Mouse (Mus musculus) urinary bladder, postnatal 14 days (tissue): ENCODE data around the gene Rbm14.

Experiments
- DNase-seq: peaks from one replicate; pipeline ENCODE4 v3.0.0; 2021; ENCODE audit warnings: low spot score

Gene Rbm14

DNA sequence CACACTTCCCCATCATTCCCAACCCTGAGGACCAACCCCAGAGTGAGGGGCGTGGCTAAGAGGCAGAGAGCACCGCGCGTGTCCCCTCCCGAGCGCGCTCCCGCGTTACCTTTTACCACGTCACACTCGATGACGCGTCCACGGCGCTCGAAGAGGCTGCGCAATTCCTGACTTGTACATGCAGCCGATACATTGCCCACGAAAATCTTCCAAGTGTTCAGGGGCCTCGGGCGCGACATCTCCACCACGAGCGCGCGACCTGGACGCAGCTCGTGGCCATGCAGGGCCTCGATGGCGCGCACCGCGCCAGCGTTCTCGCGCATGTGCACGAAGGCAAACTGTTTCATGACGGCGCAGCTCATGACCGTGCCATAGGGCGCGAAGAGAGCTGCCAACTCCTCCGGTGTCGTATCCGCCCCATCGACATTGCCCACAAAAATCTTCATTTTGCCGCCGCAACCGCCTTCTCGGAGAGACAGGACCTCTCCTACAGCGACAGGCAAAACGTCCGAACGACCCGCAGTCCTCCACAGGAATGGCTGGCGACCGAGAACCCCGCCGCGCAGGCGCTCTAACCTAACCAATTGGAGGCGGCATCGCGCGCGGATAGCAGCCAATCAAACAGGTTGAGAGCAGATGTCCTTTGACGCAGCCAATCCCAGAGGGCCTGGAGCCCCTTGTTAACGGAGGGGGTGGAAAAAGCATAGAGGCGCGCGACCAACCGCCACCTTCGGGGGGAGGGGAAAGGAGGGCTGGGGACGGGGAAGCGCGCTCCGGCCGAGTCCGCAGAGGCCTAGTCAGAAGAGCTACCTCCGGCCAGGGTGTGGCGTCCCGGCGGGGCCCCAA, at the start of gene Rbm14, which contains the start of gene Gm21992:
Gene Rbm14, minus strand, starts transcription at position 572 of the 846 bp plus-strand sequence.
Gene Gm21992, minus strand, starts transcription at position 550 of the 846 bp plus-strand sequence.
- peak; percentile 98 for DNase-seq

DNA sequence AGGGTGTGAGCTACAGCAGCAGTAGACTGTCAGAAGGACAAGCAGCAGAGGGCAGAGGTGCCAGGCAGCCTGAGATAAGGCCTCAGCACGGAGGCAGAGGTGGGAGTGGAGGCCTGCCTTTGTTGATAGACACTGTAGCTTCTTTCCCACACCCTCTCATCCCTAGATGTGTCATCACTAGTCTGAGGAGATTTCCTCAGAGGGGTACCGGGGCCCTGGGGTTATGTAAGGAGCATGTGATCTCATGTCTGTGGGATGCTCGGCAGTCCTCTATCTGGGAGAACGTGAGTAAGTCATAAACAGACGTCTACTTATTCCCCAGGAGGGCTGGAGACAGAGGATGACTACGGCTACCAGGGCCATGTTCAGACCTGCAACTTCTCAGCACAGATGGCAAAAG, 47.6 kb upstream of the Rbm14 start:
- DNase-seq: no peak

DNA sequence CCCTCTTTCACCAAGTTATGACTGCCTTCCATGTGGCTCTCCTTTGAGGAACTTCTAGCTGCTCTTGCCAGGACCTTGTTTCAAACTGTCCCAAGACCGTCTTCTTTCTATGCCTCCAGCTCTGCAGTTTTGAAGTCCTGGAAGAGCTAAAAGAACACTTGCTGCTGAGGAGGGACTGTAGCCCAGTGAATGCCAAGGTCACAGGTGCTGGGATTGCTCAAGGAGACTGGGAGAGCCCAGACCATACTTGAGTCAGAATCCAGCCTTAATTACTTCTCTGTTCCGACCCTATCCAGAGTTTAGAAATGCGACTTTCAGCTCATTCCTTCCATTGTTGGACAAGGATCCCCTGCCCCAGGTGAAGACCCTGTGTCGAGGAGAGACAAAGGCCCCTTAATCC, 44.5 kb upstream of the Rbm14 start:
- no peak for DNase-seq

DNA sequence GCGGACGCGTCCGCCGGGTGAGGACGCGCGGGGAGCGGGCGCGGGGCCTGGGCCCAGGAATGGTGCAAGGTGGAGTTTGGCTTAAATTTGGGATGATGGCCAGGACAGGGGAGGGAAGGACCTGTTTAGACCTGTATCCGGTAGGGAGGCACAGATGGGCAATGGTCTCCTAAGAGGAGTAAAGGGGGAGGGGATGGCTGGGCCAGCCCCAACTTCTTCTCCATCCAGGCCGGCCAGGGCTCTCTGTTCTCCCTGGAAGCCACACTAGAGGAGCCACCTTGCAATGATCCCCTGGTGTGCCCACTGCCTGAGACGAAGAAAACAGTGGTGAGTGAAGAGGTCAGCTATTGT, 44.0 kb upstream of the Rbm14 start:
- no peak for DNase-seq

DNA sequence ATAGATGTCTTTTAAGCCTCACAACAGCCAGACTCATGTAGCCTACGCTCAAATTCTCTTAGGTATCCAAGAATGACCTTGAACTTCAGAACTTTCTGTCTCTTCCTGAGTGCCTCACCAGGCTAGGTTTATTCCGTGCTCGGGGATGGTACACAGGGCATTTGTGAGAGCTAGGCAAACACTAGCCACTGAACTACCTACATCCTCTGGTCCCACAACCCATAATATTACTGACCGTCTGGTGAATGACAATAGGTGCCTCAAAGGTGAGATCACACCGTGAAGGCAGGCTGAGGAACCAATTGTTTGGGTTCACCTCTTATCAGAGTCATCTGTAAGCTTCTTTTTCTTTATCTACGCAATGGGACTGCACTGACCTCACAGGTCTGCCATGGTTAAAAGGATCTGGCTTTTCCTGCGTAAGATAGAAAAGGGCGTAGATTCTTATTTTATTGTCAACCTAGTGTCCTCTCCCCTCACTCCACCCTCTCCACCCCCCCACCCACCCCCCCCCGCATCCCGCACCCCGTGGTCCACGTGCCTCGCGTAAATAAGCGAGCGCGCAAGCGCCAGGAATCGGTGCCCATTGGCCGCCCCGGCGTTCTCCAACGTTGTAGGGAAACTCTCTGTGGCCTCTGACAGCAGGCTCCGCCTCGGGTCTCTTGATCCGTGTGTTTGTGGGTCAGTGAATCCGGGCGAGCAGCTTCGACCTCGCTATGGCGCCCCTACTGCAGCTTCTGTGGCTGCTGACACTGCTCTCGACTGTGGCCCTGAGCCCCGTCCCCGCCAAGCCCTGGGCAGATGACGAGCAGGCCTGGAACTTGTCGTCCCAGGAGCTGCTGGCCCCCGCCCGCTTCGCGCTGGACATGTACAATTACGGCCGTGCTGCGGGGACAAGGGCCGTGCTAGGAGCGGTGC, 43.4 kb upstream of the Rbm14 start, which contains the start of gene Ctsf:
Gene Ctsf, plus strand, starts transcription at position 579 of the 918 bp plus-strand sequence.
- peak; percentile 88 for DNase-seq

DNA sequence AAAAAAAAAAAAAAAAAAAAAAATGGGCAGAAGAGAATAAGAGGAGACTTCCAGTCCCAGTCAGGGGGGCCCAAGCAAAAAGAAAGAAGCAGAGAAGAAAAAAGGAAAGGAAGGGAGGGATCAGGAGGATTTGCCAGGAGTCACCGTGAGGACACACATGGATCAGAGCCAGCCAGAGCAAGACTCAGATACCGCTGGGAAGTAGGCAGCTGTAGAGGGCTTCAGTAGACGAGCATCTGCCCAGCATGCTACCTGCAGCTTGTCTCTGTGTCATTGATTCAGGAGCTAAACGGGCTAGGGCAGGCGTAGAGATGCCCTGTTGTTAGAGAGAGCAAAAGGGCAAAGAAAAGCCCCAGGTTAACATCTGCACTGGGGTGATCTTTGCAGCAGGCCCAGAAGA, 38.8 kb upstream of the Rbm14 start:
- DNase-seq: no peak

DNA sequence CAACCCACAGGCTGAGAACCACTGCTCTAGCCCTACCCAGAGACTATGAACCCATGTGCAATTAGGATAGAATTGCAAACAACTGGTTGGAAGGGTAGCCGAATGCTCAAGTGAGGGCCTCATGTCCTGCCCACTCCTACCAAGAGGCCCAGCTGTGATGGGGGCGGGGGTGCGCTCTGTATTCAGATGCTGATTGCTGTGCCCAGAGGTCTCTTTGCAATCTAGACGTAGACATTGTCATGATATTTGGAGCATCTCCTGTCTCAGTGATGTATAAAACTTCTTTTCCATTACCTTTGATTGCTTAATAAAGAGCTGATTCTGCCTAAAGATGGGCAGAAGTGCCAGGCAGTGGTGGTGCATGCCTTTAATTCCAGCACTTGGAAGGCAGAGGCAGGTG, 38.4 kb upstream of the Rbm14 start:
- no peak for DNase-seq

DNA sequence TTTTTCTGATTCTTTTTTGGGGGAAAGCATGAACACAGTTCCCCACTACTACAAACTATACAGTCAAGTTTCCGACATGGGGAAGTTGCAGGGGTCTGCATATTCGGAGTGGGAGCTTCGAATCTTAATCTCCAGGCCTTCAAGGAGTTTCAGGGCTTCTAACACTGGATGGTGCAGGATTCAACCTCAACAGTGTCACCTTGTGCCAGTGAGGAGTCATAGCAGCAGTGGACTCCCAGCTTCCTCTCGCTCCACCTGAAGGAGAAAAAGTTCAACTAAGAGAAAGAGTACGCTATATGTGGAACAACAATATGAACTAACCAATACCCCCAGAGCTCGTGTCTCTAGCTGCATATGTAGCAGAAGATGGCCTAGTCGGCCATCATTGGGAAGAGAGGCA, 36.1 kb upstream of the Rbm14 start:
- DNase-seq: no peak

DNA sequence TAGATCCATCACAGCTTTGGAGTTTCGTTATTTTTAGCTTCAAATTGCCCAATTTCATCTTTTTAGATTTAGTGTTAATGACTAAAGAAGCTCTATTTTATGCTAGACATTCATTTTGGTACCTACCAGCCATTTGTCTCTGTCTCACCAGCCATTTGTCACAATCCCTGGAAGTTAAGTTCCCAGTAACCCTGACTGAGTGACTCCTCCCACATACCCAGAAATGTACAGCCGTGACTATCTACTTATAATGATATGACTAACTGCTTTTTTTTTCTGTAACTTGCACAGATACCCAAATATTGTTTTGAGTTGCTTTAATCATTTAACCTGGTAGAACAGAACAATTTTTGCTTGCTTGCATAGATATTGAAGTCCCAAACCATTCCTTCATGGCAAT, 34.4 kb upstream of the Rbm14 start:
- DNase-seq: no peak

DNA sequence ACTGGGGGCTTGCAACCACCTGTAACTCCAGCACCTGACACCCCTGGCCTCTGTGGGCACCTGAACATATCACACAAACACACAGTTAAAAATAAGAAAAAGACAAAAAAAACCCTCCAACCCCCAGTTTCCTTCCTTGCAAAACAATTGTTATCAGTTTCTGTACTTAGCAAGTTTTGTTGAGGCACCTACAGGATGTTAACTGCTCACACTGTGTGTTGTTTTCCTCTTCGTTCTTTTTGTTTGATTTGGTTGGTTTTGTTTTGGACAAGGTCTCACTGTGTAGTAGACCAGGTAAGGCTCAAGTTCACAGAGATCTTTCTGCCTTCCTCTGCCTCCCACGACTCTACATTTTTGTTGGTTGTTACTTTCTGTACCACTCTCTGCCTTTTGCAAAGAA, 31.2 kb upstream of the Rbm14 start:
- DNase-seq: no peak

DNA sequence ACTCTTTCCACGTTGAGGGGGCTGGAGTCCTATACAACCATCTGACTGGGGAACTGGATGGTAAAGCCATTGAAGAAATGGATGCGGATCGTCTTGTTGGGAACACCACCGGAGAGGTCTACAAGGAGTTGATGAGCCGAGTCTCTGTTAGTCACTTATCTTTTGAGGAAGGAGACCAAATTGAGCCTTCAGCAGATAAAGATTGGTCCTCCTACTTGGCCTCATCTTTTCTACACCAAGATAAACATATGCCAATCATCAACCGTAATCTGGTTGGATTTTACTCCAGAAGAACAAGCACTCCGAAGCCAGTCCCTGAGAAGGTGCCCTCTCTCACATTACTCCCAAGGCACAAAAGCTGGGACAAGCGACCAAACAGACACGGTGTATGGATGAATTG, 29.4 kb upstream of the Rbm14 start:
- DNase-seq: no peak

DNA sequence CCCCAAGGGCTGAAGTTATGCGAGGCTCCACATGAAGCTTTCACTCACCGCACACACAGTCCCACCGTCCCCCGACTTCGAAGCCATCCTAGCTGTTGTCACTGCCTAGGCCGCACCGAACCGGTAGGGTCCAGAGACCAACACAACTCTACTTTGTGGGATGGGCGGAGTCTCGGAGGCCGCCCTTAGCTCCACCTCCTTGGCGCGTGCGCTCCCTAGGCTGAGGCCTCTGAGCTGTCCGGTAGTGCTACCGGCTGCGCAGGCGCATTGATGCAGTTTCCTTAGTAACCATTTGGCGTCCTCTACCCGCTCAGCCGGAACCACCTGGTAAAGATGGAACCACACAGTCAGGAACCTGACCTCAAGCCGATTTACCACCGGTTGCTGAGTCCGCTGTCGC, 27.7 kb upstream of the Rbm14 start, which contains the start of the genes Ccs and Ccdc87:
Gene Ccs, minus strand, starts transcription at position 184 of the 400 bp plus-strand sequence.
Gene Ccdc87, plus strand, starts transcription at position 218 of the 400 bp plus-strand sequence.
- DNase-seq: peak; percentile 97

DNA sequence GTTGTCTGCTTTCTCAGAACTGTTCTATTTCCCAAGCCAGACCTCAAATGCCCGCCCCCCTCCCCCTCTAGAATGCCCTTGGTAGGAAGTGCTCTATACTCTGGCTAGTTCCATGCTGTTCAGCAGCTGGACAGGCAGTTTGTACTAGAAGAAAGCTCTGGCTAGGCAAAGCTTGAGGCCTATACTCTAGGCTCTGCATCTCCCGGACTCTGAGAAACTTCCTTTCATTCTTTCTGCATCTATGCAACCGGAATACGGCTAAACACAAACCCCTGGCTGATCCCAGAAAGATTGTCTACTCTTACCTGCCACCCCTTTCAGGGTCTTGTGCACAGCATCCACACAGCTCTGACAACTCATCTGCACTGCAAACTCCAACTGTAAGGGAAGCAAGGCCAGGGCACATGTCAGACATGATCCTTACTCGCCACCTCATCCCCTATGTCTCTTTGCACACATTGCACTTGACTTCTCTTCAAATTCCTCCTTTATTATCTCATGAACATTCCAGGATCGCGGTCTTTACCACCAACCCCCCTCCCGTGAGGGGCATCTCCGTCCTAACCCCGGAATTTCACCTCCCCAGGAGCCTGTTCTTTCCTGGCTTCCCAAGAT, 27.2 kb upstream of the Rbm14 start:
- no peak for DNase-seq

DNA sequence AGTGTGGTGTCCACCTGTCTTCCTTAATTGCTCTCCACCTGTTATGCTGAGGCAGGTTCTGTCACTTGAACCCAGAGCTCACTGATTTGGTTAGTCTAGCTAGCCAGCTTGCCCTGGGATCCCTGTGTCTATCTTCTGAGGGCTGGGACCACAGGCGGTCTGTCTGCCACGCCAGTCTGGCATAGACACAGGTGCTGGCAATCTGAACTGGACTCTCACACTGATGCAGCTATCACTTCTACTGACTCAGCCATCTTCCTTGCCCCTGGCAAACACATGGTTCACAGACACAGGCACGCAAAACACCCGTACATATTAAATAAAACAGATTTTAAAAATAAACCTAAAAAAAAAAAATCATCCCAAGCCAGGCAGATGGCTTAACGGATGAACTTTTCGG, 25.6 kb upstream of the Rbm14 start:
- no peak for DNase-seq

DNA sequence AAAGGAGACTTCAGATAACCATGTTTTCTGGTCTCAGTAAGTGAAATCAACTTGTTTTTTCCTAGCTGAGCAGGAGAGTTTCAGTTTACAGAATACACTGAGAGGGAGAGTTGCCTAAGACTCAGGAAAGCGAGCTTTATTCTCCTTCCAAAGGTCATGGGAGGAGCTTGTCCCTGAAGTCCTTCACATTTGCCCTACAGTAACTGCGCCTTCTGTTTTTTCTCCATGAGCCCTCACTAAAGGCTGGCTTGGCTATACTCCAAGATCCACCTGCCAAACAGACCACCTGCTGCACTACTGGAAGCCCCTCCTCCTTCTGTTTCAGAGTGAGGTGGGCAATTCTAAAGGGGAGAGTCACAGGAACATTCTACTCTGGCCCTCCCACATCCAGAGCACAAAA, 24.7 kb upstream of the Rbm14 start:
- DNase-seq: no peak

DNA sequence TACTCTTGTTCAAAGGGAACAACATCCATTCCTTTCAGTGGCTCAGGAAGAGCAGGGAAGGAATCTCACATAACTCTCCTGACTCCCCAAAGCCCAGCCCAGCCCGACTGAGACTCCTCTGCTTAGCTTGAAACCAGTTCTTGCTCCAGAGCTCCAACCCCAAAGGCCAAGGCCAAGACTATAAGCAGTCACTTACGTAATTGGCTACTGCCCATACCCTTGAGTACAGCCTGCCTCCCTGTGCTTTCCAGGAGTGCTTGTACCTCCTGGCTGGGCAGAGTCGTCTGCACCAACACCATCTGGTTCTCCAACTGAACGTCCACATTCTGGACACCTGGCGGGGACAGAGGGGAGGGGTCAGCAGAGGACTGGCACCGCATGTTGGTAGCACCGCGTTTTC, 22.5 kb upstream of the Rbm14 start:
- DNase-seq: no peak

DNA sequence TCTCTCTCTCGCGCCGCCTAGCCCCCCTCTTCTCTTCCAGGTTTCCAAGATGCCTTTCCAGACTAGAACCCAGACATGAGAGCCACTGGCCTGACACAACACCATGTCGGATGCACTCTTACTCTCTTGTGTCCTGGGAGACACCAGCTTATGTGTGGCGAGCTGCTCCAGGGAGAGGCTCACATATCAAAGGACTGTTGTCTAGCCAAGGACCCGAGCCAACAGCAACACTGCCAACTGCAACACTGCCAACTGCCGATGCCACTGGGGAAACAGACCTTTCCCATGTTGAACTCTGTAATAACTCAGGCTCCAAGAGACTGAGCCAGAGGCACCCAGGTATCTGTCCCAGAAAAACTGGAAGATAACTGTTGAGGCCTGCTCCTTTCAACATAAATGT, 17.7 kb upstream of the Rbm14 start:
- peak; percentile 40 for DNase-seq

DNA sequence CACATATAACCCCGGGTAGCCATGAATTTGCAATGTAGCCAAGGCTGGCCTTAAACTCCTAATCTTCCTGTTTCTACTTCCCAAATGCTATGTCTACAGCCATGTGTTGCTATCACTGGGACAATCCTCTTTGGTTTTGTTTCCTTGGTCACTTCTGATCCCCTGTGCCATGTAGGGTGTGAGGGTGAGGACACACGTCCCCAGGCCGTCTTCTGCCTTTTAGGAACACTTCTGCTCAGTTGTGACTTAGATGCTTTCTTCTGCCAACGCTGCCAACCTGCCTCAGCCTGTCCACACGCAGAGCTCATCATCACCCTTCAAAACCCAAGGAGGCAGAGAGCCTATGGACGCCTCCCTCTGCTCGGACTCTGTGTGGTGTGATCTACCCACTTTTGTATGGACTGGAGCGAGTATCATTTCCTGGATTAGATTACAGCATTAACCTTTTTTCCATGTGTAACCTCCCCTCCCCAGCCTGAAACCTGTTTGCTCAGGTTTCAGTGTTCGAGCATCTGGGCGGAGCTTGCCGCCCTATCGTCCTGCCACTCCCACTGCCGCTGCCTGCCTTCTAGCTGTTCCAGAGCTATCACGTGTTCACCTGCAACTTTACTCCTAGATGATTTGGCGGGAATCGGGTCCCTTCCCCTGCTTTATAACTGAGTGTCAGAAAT, 17.1 kb upstream of the Rbm14 start:
- peak; percentile 53 for DNase-seq

DNA sequence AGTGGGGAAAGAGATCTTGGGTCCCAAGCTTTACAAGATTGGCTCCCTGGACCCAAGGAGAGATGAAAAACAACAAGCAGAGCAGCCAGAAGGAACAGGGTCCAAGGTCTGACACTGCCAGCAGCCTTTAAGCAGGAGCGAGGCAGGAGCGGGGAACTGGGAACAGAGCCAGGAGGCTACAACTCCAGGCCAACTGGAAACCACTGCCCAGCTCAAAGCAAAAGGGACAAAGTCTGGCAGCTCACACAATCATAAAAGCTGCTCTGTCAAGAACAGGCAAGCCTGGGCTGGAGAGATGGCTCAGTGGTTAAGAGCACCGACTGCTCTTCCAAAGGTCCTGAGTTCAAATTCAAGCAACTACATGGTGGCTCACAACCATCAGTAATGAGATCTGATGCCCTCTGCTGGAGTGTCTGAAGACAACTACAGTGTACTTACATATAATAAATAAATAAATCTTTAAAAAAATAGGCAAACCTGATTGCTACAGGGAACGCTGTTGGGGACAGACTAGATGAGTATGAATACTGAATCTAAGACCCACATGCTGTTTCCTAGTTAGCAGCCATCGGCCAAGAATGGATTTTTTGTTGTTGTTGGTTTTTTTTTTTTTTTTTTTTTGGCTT, 9.4 kb upstream of the Rbm14 start:
- DNase-seq: peak; percentile 80

DNA sequence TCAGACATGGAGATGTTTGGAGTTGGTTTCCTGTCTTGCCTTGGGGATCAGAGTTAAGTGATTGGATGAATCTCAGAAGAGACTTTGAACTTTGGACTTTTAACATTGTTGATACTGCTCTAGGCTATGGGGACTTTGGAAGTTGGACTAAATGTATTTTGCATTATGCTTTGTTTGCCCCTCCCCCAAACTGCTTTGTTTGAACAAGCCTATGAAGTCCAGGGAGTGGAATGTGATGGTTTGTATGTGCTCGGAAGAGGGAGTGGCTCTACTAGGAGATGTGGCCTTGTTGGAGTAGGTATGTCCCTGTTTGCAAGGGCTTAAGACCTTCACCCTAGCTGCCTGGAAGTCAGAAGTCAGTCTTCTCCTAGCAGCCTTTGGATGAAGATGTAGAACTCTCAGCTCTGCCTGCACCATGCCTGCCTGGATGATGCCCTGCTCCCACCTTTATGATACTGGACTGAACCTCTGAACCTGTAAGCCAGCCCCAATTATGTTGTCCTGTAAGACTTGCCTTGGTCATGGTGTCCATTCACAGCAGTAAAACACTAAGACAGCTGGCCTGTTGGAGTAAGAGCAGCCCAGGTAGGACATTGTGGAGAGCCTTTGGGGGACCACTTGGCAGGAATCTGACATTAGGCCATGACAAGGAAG, 5.9 kb upstream of the Rbm14 start:
- DNase-seq: no peak

DNA sequence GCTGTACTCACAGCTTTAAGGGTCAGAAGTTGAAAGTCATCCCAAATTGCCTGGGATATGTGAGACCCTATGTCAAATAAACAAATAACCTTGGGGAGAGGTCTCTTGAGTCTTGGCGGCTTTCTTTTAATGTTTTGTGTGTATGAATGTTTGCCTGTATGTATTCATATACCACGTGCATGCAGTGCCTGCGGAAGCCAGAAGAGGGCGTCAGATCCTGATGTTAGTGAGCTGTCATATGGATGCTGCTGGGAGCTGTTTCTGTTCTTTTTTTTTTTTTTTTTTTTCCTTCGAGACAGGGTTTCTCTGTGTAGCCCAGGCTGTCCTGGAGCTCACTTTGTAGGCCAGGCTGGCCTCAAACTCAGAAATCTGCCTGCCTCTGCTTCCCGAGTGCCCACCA, 1.6 kb upstream of the Rbm14 start:
- no peak for DNase-seq
